Mouse (Mus musculus): Measurements from ENCODE around the gene Zkscan5. TPM values are rescaled to one million over a fixed set of nuclear protein-coding genes. Genes with fewer than 3 reads are reported as not detected.
"Not testable (repeated sequence)": the region's sequence is repeated elsewhere in the genome, so short reads cannot be mapped to it uniquely, and the experiment has no call there.

Gene Zkscan5
- polyA plus RNA-seq, 1 experiment from 2014 or later, result 13.6 TPM

GRCm38 (mm10) chr5:145207385-145207784, 3.0 kb downstream of the Zkscan5 start:
- H3K9ac ChIP-seq (ENCODE audit: low read length), result no peak overlapping the region
- H3K36me3 ChIP-seq (ENCODE audit: control insufficient read depth, insufficient read depth, low read length), result peaks cover 26% of the 10 kb centered on the region
- no peak overlapping the region for H3K4me3 ChIP-seq (ENCODE audit: low read depth, low read length)
- no peaks in the 10 kb centered on the region for H3K27me3 ChIP-seq (replicated peaks; ENCODE audit: control insufficient read depth, insufficient read depth, low read length)
- H3K27ac ChIP-seq (ENCODE audit: low read depth), result no peak overlapping the region
- no peak for ATAC-seq (replicated peaks; ENCODE audit: low FRiP score, low TSS enrichment, low read depth)
- DNase-seq (ENCODE audit: low spot score), result no peak
- peaks cover 8% of the 10 kb centered on the region; the same call in 1 of the 2 replicates for H3K4me1 ChIP-seq (replicated peaks; ENCODE audit: control insufficient read depth, insufficient read depth, low read length)
- no peaks in the 10 kb centered on the region for H3K9me3 ChIP-seq (ENCODE audit: control insufficient read depth, low read length)
- 93% methylated on average over 6 of the region's 6 CpGs for WGBS
- no peak overlapping the region for H3K4me2 ChIP-seq (ENCODE audit: low read length)

- H3K4me3 ChIP-seq (ENCODE audit: low read depth, low read length), result no peak overlapping the region
- no peaks in the 10 kb centered on the region for H3K27me3 ChIP-seq (replicated peaks; ENCODE audit: control insufficient read depth, insufficient read depth, low read length)
- H3K36me3 ChIP-seq (ENCODE audit: control insufficient read depth, insufficient read depth, low read length), result peaks cover 31% of the 10 kb centered on the region
- H3K4me2 ChIP-seq (ENCODE audit: low read length), result no peak overlapping the region
- H3K27ac ChIP-seq (ENCODE audit: low read depth), result no peak overlapping the region
- H3K4me1 ChIP-seq (replicated peaks; ENCODE audit: control insufficient read depth, insufficient read depth, low read length), result peaks cover 8% of the 10 kb centered on the region; the same call in 1 of the 2 replicates
- ATAC-seq (replicated peaks; ENCODE audit: low FRiP score, low TSS enrichment, low read depth) (no peak), DNase-seq (ENCODE audit: low spot score) (no peak)
- H3K9me3 ChIP-seq (ENCODE audit: control insufficient read depth, low read length), result no peaks in the 10 kb centered on the region
- no peak overlapping the region for H3K9ac ChIP-seq (ENCODE audit: low read length)
- WGBS, result 80% methylated on average over 5 of the region's 6 CpGs
These were observed 3.6 kb downstream of the Zkscan5 start for GRCm38 (mm10) chr5:145207954-145208353.

GRCm38 (mm10) chr5:145208391-145208790, 4.0 kb downstream of the Zkscan5 start:
- H3K27me3 ChIP-seq (replicated peaks; ENCODE audit: control insufficient read depth, insufficient read depth, low read length); H3K27ac ChIP-seq (ENCODE audit: low read depth); ATAC-seq (replicated peaks; ENCODE audit: low FRiP score, low TSS enrichment, low read depth); H3K4me1 ChIP-seq (replicated peaks; ENCODE audit: control insufficient read depth, insufficient read depth, low read length); DNase-seq (ENCODE audit: low spot score); H3K4me3 ChIP-seq (ENCODE audit: low read depth, low read length); H3K9me3 ChIP-seq (ENCODE audit: control insufficient read depth, low read length); H3K4me2 ChIP-seq (ENCODE audit: low read length); H3K9ac ChIP-seq (ENCODE audit: low read length): not testable (repeated sequence)
- peaks cover 35% of the 10 kb centered on the region for H3K36me3 ChIP-seq (ENCODE audit: control insufficient read depth, insufficient read depth, low read length)
- WGBS, result 40% methylated on average over 11 of the region's 11 CpGs

- Histone ChIP-seq H3K9ac (ENCODE audit: low read length) (no peak overlapping the region), H3K4me3 (ENCODE audit: low read depth, low read length) (no peak overlapping the region), H3K4me2 (ENCODE audit: low read length) (no peak overlapping the region), H3K36me3 (ENCODE audit: control insufficient read depth, insufficient read depth, low read length) (peaks cover 40% of the 10 kb centered on the region), H3K9me3 (ENCODE audit: control insufficient read depth, low read length) (no peaks in the 10 kb centered on the region), H3K27ac (ENCODE audit: low read depth) (no peak overlapping the region), H3K4me1 (replicated peaks; ENCODE audit: control insufficient read depth, insufficient read depth, low read length) (no peaks in the 10 kb centered on the region), H3K27me3 (replicated peaks; ENCODE audit: control insufficient read depth, insufficient read depth, low read length) (no peaks in the 10 kb centered on the region)
- ATAC-seq (replicated peaks; ENCODE audit: low FRiP score, low TSS enrichment, low read depth), result no peak
- WGBS, result 93% methylated on average over 4 of the region's 4 CpGs
- no peak for DNase-seq (ENCODE audit: low spot score)
These were observed 7.0 kb downstream of the Zkscan5 start for GRCm38 (mm10) chr5:145211340-145211739.

- Histone ChIP-seq H3K4me2 (ENCODE audit: low read length) (no peak overlapping the region), H3K4me1 (replicated peaks; ENCODE audit: control insufficient read depth, insufficient read depth, low read length) (no peaks in the 10 kb centered on the region), H3K9ac (ENCODE audit: low read length) (no peak overlapping the region), H3K27me3 (replicated peaks; ENCODE audit: control insufficient read depth, insufficient read depth, low read length) (no peaks in the 10 kb centered on the region), H3K36me3 (ENCODE audit: control insufficient read depth, insufficient read depth, low read length) (peaks cover 40% of the 10 kb centered on the region), H3K4me3 (ENCODE audit: low read depth, low read length) (no peak overlapping the region), H3K9me3 (ENCODE audit: control insufficient read depth, low read length) (no peaks in the 10 kb centered on the region), H3K27ac (ENCODE audit: low read depth) (no peak overlapping the region)
- 91% methylated on average over 4 of the region's 4 CpGs for WGBS
- ATAC-seq (replicated peaks; ENCODE audit: low FRiP score, low TSS enrichment, low read depth) (no peak), DNase-seq (ENCODE audit: low spot score) (no peak)
These were observed 7.9 kb downstream of the Zkscan5 start for GRCm38 (mm10) chr5:145212216-145212615.

GRCm38 (mm10) chr5:145213505-145213904, 9.1 kb downstream of the Zkscan5 start:
- Histone ChIP-seq H3K27ac (ENCODE audit: low read depth) (no peak overlapping the region), H3K36me3 (ENCODE audit: control insufficient read depth, insufficient read depth, low read length) (peaks cover 41% of the 10 kb centered on the region), H3K4me1 (replicated peaks; ENCODE audit: control insufficient read depth, insufficient read depth, low read length) (no peaks in the 10 kb centered on the region), H3K9ac (ENCODE audit: low read length) (no peak overlapping the region), H3K9me3 (ENCODE audit: control insufficient read depth, low read length) (no peaks in the 10 kb centered on the region), H3K4me3 (ENCODE audit: low read depth, low read length) (no peak overlapping the region), H3K27me3 (replicated peaks; ENCODE audit: control insufficient read depth, insufficient read depth, low read length) (no peaks in the 10 kb centered on the region), H3K4me2 (ENCODE audit: low read length) (no peak overlapping the region)
- 92% methylated on average over 3 of the region's 3 CpGs for WGBS
- DNase-seq (ENCODE audit: low spot score), result no peak
- no peak for ATAC-seq (replicated peaks; ENCODE audit: low FRiP score, low TSS enrichment, low read depth)

- no peak overlapping the region for H3K4me2 ChIP-seq (ENCODE audit: low read length)
- H3K36me3 ChIP-seq (ENCODE audit: control insufficient read depth, insufficient read depth, low read length), result peaks cover 53% of the 10 kb centered on the region
- no peak for DNase-seq (ENCODE audit: low spot score)
- ATAC-seq (replicated peaks; ENCODE audit: low FRiP score, low TSS enrichment, low read depth), result no peak
- no peak overlapping the region for H3K27ac ChIP-seq (ENCODE audit: low read depth)
- no peaks in the 10 kb centered on the region for H3K4me1 ChIP-seq (replicated peaks; ENCODE audit: control insufficient read depth, insufficient read depth, low read length)
- 72% methylated on average over 4 of the region's 4 CpGs for WGBS
- no peak overlapping the region for H3K9ac ChIP-seq (ENCODE audit: low read length)
- H3K9me3 ChIP-seq (ENCODE audit: control insufficient read depth, low read length), result no peaks in the 10 kb centered on the region
- H3K4me3 ChIP-seq (ENCODE audit: low read depth, low read length), result no peak overlapping the region
- H3K27me3 ChIP-seq (replicated peaks; ENCODE audit: control insufficient read depth, insufficient read depth, low read length), result no peaks in the 10 kb centered on the region
These were observed 10.3 kb downstream of the Zkscan5 start for GRCm38 (mm10) chr5:145214679-145215078.

- Histone ChIP-seq H3K4me2 (ENCODE audit: low read length) (no peak overlapping the region), H3K9me3 (ENCODE audit: control insufficient read depth, low read length) (no peaks in the 10 kb centered on the region)
- WGBS, result 67% methylated on average over 6 of the region's 6 CpGs
These were observed 13.4 kb downstream of the Zkscan5 start for GRCm38 (mm10) chr5:145217746-145218145.

GRCm38 (mm10) chr5:145218206-145218605, 13.8 kb downstream of the Zkscan5 start:
- Histone ChIP-seq H3K4me1 (replicated peaks; ENCODE audit: control insufficient read depth, insufficient read depth, low read length) (no peaks in the 10 kb centered on the region), H3K27ac (ENCODE audit: low read depth) (no peak overlapping the region), H3K27me3 (replicated peaks; ENCODE audit: control insufficient read depth, insufficient read depth, low read length) (no peaks in the 10 kb centered on the region), H3K36me3 (ENCODE audit: control insufficient read depth, insufficient read depth, low read length) (peaks cover 50% of the 10 kb centered on the region), H3K4me3 (ENCODE audit: low read depth, low read length) (no peak overlapping the region), H3K4me2 (ENCODE audit: low read length) (no peak overlapping the region), H3K9me3 (ENCODE audit: control insufficient read depth, low read length) (no peaks in the 10 kb centered on the region), H3K9ac (ENCODE audit: low read length) (no peak overlapping the region)
- ATAC-seq (replicated peaks; ENCODE audit: low FRiP score, low TSS enrichment, low read depth), result no peak
- WGBS, result 97% methylated on average over 21 of the region's 21 CpGs
- DNase-seq (ENCODE audit: low spot score), result no peak

More at GRCm38 (mm10) chr5:145217746-145218145, 13.4 kb downstream of the Zkscan5 start:
- ATAC-seq (replicated peaks; ENCODE audit: low FRiP score, low TSS enrichment, low read depth), result peak; percentile 51
- Histone ChIP-seq H3K36me3 (ENCODE audit: control insufficient read depth, insufficient read depth, low read length) (peaks cover 53% of the 10 kb centered on the region), H3K4me1 (replicated peaks; ENCODE audit: control insufficient read depth, insufficient read depth, low read length) (no peaks in the 10 kb centered on the region), H3K27me3 (replicated peaks; ENCODE audit: control insufficient read depth, insufficient read depth, low read length) (no peaks in the 10 kb centered on the region), H3K4me3 (ENCODE audit: low read depth, low read length) (no peak overlapping the region), H3K27ac (ENCODE audit: low read depth) (no peak overlapping the region), H3K9ac (ENCODE audit: low read length) (no peak overlapping the region)
- DNase-seq (ENCODE audit: low spot score), result no peak

Data from intestine, embryonic 14.5 days (tissue).